Mouse (Mus musculus) thymus, postnatal 0 days (tissue): ENCODE data around the gene Agpat1. TPM values are rescaled to one million over a fixed set of nuclear protein-coding genes. Genes with fewer than 3 reads are reported as not detected.

Experiments used
- DNase-seq: peaks from one replicate; pipeline ENCODE4 v3.0.0-alpha.2; 2015; ENCODE audit warnings: low spot score
- polyA plus RNA-seq: library from polyadenylated mRNA; unstranded; fragments of >200 nt; fragmentation: Nextera tagmentation; extraction: Ambion mirVana; gene quantifications from 2 replicates; pipeline ENCODE4 v1.2.1, GENCODE M21; 2015

Gene Agpat1
- polyA plus RNA-seq, 1 experiment from 2014 or later = 37.5 TPM

DNA sequence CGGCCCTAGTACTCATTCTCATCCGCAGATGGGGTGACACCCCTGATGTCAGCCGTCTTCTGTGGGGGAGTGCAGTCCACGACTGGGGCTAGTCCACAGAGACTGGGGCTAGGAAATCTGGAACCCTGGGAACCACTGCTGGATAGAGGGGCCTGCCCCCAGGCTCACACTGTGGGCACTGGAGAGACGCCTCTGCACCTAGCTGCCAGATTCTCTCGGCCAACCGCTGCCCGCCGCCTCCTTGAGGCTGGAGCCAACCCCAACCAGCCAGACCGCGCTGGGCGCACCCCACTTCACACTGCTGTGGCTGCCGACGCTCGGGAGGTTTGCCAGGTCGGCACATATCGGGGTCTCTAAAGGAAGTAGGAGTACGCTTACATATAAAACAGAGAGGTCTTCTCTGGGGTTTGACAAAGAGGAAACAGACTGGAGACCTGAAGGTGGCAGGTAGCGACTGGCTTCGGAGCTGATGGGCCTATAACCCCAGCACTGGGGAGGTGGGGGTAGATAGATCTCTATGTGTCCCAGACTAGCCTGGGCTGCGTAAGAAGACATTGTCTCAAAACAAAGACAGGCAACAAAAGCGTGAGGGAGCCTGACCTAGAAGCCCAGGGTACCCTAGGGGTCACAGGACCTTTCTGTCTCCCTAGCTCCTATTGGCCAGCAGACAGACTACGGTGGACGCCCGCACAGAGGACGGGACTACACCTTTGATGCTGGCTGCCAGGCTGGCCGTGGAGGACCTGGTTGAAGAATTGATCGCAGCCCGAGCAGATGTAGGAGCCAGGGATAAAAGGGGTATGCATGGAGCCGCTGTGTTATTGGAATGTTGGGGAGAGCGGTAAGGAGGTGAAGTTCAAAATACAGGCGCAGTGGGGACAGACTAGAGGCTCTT, 17.9 kb upstream of the Agpat1 start:
- no peak for DNase-seq

DNA sequence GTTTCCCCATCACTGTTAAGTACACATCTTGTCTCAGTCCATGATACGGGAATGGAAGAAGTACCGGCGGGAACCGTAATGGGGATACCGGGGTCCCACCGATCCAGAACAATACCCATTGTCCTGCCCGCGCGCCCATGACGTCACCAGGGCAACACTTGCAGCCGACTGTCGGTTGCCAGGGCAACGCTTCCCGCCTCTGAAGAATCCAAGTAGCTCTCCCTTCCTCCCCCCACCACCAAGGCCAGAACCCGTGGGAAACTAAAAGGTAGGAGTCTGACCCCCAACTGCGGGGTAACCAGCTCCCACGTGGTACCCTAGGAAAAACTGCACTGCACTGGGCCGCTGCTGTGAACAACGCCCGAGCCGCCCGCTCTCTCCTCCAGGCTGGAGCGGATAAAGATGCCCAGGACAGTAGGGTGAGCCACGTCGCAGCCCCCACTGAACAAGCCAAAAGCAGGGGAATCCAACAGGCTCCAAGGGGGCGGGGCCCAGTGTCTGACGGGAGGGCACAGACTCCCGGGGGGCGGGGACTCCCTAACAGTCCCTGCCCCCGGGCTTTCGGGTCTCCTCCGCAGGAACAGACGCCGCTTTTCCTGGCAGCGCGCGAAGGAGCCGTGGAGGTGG, 17.2 kb upstream of the Agpat1 start:
- peak; percentile 88 for DNase-seq

DNA sequence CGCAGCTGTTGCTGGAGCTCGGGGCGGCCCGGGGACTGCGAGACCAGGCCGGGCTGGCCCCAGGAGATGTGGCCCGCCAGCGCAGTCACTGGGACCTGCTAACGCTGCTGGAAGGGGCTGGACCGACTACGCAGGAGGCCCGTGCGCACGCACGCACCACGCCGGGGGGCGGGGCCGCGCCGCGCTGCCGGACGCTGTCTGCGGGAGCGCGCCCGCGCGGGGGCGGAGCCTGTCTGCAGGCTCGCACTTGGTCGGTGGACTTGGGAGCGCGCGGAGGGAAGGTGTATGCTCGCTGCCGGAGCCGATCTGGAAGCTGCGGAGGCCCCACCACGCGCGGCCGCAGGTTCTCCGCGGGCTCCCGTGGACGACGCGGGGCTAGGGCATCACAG, 16.6 kb upstream of the Agpat1 start:
- DNase-seq = peak; percentile 97

DNA sequence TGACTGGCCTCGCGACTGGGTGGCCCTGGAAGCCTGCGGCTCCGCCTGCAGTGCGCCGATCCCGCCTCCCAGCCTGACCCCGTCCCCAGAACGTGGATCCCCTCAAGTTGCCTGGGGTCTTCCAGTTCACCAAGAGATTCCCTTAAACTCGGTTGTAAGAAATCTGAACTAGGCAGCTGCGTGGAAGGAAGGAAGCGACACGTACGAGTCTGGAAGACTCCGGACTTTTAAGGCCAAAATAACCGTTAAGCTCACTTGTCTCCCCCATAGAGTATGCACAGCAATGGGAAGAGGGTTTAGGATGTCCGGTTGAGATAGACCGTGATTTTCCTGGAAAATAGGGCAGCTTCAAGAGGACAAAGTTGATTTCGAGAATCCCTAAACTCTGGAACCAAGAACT, 16.2 kb upstream of the Agpat1 start:
- no peak for DNase-seq

DNA sequence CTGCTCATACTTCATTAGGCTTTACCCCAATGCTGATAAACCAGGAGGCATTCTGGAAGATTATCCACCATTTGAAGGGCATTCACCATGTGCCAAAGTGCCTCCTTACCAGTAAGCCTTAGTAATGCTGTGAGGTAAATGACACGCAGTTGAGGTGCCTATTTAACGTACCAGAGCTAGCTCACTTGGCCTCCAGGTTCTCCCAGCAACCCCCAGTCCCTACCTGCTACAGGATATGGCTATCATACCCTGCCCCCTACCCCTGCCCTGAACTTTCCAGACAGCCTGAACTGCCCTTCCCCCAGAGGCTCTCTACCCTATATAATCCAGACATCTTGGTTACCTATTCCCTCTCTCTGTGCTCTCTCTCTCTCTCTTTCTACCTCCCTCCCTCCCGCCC, 15.3 kb upstream of the Agpat1 start:
- DNase-seq = peak; percentile 17

DNA sequence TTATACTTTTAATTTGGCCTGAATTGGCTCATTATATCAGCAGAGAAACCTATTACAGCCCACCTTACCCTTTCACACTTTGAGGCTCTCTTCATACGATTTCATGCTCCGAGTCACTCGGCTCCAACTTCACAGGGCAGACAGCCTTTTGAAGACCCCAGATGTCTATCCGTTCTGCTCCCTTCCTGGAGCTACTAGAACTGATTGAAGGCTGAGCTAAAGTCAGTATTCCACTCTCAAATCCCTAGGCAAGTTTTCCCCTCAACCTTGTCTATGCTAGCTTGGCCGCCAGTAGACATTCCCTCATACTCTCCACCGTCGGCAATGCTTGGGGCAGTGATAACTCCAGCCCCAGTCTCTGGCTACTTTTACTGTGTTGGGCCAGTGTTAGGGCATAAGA, 14.9 kb upstream of the Agpat1 start:
- peak; percentile 52 for DNase-seq

DNA sequence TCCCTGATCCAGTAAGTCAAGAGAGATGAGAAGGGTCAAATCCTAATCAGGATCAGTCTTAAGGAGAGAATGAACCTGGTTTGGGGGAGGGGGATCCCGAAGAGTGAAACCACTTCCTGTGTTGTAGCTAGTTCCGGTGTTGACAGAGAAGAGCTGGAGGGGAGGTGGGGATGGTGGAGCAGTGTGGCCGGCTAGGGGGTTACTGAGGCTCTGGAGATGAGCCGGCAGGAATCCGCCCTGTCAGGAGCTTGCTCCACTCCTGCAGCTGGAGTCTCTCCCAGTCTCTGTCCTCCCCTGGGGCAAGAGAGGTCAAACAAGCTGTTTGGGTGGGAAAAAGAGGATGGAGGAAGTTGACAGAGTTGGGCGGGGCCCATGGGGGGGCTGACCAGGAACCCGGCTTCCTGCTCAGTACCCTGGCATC, 14.4 kb upstream of the Agpat1 start, which contains the start of gene Gpsm3:
Gene Gpsm3 (plus strand): TSS at position 126 of the 421 bp plus-strand sequence.
- DNase-seq = peak; percentile 77

DNA sequence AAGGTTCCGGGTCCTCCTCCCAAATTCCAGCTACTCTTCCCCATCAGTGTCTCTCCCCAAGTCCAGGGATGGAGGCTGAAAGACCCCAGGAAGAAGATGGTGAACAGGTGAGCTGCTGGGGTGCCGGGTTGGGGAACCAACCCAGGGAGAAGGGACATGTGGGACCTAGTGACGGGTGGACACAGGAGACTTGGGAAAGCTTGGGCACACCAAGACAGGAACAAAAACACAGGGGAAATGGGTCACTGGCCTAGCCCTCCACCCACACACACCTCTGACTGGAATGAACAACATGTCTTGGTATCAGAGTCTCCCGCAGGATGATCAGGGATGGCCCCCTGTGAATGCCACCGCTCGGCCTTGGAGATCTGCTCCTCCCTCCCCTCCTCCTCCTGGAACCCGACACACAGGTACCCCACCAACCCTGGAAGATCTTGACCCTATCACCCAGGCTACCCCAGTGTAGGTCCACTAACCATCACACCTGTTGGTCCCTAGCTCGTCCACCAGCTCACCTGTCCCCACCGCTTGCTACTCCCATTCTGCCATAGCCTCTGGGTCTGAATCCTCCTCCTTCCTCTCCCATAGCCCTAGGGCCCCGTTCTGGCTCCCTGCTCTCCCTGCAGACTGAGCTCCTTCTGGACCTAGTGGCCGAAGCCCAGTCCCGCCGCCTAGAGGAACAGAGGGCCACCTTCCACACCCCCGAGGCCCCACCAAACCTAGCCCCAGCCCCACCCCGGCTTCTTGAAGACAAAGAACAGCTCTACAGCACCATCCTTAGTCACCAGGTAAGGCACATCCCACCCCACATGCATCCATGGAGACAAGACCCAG, 13.7 kb upstream of the Agpat1 start:
- DNase-seq = no peak

DNA sequence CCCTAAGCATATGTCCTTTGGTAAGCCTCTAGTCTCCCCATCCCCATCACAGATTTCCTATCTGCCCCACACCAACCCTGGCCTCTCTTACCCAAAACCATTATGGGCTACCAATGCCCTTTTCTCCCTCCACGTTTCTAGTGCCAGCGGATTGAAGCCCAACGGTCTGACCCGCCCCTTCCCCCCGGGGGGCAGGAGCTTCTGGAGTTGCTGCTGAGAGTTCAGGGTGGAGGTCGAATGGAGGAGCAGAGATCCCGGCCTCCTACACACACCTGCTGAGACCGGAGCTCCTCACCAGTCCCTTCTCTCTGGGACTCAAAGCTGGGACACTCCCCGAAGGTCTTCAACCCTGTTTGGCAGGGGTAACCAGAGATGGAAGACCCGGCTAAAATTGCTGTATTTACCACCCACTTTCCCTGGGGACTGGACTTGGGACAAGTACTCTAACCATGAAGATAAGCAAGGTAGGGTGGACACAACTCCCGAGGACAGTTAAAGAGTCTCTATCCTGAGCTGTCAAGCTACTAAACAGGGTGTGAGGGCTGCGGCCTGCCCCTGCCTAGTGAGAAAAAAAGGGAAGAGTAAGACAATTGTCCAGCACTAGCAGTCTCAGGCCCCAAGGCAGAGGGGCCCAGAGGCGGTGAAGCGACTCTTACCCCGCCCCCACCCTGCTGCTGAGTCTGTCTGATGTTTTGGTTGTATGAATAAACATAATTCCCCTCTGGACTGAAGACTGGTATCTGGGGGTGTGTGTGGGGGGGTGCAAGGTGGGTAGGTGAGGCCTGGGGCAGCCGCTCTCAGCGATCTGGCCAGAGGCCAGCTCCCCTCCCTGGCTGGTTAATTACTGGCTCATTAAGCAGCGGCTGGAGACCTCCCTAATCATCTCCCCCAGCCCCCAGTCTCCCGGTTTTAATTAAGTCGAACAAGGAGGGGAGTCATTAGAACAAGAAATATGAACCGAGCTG, 12.8 kb upstream of the Agpat1 start, which contains the start of gene Pbx2:
Gene Pbx2 (plus strand): TSS at position 238 of the 965 bp plus-strand sequence.
- DNase-seq = peak; percentile 15

DNA sequence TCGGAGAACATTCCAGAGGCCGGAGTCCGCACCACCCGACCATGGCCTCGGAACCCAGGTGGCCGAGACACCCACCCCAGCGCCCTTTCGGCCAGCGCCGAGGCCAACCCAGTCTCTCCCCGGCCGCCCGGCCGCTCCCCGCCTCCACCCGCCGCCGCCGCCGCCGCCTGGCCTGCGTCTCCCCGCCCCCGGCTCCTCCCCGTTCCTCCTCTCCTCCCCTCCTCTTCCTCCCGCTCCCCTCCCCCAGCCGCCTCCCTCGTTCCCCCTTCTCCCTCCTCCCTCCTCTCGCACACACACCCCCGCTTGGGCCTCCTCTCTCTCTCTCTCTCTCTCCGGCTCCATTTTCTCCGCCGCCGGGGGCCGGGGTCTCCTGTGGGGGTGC, 12.1 kb upstream of the Agpat1 start:
- DNase-seq = peak; percentile 88

DNA sequence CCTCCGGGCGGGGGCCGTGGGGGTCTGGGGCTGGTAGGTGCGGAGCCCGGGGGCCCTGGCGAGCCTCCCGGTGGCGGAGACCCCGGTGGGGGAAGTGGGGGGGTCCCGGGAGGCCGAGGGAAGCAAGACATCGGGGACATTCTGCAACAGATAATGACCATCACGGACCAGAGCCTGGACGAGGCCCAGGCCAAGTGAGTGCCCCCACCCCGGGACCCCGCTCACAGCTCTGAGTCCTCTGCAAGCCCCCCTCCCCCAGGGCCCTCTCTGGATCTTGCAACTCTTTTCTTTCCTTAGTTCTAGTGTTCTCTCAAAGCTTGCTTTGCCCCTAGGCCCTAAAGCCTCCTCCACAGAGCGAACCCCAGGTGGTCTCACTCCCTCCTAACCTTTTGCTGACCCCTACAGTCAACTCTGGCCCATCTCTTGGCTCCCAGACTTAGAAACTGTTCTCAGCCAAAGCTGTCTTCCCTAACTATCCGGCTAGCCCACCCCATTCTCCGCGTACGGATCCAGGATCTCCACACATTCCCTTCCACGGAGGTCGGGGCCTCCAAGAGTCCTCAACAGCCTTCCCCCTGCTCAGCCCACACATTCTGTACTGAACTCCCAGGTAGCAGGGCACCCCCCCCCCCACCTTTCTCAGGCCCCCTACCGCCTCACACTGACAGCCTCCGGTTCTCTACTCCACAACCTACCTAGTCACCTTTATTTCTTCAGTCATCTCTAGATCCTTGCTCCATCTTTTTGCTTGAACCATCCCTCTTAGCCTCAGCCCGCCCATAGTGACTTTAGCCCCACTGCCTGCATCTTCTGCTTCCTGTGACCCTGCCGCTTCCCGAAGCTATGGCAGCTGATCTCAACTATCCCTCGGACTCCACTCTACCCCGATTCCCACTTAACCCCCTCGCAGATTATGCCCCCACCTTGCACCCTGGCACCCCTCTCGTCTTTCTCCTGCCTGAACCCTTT, 11.2 kb upstream of the Agpat1 start:
- DNase-seq = peak; percentile 28

DNA sequence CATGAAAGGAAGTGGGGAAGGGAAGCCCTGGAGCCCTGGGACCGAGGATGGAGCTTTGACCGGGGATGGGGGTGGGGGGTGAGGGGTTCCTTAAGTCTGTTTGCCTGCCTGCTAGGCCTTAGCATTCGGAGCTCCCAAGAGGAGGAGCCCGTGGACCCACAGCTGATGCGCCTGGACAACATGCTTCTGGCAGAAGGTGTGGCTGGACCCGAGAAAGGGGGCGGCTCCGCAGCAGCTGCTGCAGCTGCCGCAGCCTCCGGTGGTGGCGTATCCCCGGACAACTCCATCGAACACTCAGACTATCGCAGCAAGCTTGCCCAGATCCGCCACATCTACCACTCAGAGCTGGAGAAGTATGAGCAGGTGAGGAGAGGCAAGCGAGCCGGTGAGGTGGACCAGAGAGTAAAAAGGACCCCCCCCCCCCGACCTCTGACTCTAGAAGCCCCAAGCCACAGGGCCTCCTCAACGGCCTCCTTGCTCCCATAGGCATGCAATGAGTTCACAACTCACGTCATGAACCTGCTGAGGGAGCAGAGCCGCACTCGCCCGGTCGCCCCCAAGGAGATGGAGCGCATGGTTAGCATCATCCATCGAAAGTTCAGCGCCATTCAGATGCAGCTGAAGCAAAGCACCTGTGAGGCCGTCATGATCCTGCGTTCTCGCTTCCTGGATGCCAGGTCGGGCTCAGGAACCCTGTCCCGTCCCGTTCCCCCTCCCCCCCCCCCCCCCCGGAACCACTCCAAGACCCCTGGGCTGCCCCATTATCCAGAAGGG, 10.1 kb upstream of the Agpat1 start:
- no peak for DNase-seq

DNA sequence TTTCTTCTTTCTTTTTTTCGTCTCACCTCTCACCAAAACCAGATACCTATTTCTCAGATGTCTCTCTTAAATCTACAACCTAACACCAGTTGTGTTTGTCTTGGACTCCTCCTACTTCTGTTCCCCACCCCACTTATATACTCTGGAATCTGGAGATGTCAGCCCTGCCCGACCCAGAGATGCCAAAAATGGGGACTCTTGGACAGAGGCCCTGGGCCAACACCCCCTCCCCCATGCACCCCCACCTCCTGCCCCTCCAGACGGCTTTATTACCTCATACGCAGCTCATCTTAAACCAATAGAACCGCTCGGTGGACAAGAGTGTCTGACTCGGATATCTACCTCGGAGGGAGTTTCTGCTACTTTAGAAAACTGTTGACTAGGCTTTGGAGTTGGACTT, 8.0 kb upstream of the Agpat1 start:
- no peak for DNase-seq

DNA sequence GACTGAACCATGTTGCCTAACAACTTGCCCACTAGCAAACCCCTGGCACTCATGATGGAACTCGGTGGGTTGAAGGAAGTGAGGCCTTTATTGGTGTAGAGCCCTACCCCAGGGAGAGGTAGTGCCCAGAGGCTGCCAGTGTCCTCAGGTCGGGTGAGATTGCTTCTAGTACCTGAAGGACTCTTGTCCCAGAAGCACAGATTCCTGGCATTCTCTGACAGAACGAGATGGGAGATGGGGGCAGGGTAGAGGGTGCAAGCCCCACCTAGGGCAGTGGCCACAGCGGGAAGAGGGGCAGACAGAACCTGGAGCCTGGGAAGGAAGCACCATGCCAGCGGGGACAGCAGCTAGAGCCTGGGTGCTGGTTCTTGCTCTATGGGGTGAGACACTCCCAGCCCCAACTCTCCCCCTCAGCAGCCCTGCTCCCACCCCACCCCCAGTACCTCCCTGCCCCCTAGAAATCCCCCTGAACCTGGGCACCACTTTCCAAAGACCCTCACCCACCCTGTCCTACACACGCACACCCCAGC, 6.4 kb upstream of the Agpat1 start, which contains the start of gene Ager:
Gene Ager (plus strand): TSS at position 297 of the 530 bp plus-strand sequence.
- no peak for DNase-seq

DNA sequence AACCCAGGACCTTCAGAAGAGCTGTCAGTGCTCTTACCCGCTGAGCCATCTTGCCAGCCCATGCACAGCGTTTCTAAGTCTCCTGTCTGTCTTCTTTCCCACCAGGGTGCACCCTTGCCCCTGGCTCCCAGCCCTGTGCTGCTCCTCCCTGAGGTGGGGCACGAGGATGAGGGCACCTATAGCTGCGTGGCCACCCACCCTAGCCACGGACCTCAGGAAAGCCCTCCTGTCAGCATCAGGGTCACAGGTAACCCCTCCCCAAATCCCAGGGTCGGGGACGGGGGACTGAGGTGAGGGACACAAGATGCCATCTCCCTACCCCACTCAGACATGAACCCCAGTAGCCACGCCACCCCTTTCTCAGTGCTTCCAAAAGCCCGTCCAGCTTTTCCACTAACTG, 4.2 kb upstream of the Agpat1 start:
- DNase-seq = no peak

DNA sequence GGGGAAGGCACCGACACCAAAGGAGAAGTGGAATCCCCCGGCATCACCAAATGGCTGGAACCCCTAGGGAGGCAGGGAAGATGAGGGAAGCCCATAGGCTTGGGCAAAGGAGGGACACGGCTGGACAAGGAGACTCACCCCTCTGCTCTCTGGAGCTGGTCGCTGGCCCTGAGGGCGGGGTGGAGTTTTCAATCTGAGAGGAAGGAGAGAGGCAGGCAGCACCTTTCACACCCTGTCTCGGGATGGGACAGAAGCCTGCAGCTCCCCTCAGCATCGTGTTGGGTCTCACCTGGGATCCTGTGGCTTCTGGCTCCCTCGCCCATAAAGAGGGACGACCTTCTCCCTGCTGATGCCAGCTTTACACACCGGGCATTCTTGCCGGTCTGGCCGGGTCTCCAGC, 2.3 kb upstream of the Agpat1 start:
- DNase-seq = no peak

DNA sequence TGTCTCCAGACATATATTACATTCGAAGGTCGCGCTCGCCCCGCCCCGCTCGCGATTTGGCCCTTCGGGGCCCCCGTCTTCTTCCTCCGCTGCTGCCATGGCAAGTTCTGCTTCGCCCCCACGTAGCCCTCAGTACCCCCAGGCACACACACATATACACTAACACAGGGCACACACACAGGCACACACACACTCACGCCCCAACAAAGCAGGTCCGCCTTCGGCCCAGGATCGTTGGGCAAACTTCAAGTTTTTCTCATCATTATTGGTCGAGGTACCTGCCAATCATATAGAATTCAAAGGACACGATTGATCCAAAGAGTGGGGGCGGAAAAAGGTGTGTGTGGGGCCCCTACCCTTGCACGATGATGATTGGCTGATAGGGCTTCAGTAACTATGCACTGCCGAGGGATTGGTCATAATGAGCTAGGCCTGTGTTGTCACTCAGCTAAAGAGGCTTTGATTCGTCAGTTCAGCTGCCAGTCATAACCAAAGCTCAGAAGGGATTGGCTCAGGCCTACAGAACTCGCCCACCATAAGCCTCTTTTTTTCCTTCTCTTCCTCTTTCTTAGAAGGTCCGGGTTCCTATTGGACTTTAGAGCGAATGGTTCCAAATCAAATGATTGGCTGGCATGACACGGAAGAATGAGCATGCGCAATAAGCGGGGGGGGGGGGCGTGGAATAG, 544 bp upstream of the Agpat1 start, which contains the start of gene Rnf5:
Gene Rnf5 (minus strand): TSS at position 316 of the 686 bp plus-strand sequence.
- peak; percentile 100 for DNase-seq
